Mouse (Mus musculus) thymus, adult 2 months (tissue): ENCODE data around the gene Kdm4b. TPM values are rescaled to one million over a fixed set of nuclear protein-coding genes. Genes with fewer than 3 reads are reported as not detected.

Source experiments
- DNase-seq: peaks from one replicate; pipeline ENCODE4 v3.0.0; 2021
- H3K27ac ChIP-seq: fragments of 200-500 bp; 2 replicates; pipeline ENCODE4 v1.5.1; 2012; ENCODE audit warnings: low read length, control low read depth; ENCODE audit not compliant: control insufficient read depth, insufficient read depth
- H3K27me3 ChIP-seq: fragments of 200-500 bp; 2 replicates; pipeline ENCODE4 v1.6.1; 2012; ENCODE audit warnings: mild to moderate bottlenecking, low read length, moderate library complexity, mixed read lengths; ENCODE audit not compliant: control insufficient read depth, insufficient read depth
- H3K36me3 ChIP-seq: fragments of 200-500 bp; 2 replicates; pipeline ENCODE4 v1.6.1; 2012; ENCODE audit warnings: mild to moderate bottlenecking, low read length, moderate library complexity; ENCODE audit not compliant: control insufficient read depth, insufficient read depth
- H3K4me1 ChIP-seq: fragments of 200-500 bp; replicated peaks from 2 replicates; pipeline ENCODE4 v1.6.1; 2012; ENCODE audit warnings: low read length; ENCODE audit not compliant: control insufficient read depth, insufficient read depth
- H3K4me3 ChIP-seq: fragments of 200-500 bp; 2 replicates; pipeline ENCODE4 v1.5.1; 2012; ENCODE audit warnings: mild to moderate bottlenecking, low read length, control low read depth, moderate library complexity; ENCODE audit not compliant: control insufficient read depth, insufficient read depth
- CTCF ChIP-seq: fragments of 200-500 bp; IDR thresholded peaks from 2 replicates; pipeline ENCODE4 v1.5.1; 2012; ENCODE audit warnings: mild to moderate bottlenecking, control low read depth, low read length, moderate library complexity, borderline replicate concordance; ENCODE audit not compliant: control insufficient read depth, poor library complexity, insufficient read depth; ENCODE audit errors: extremely low read depth
- POLR2A ChIP-seq: fragments of 200-500 bp; IDR thresholded peaks from 2 replicates; pipeline ENCODE4 v1.6.1; 2012; ENCODE audit warnings: mild to moderate bottlenecking, low read length, control low read depth, moderate library complexity; ENCODE audit not compliant: control insufficient read depth, poor library complexity, insufficient read depth; ENCODE audit errors: extremely low read depth
- WGBS: fragments of 180-500 bp; shearing (Covaris S2); methylation state at CpG from one replicate; pipeline ENCODE4 v1.1.7; 2018; 5-methylcytosine and 5-hydroxymethylcytosine counted together
- polyA plus RNA-seq: library from polyadenylated mRNA; depleted of rRNA; stranded (reverse); fragments of >200 nt; gene quantifications from 2 replicates; pipeline ENCODE4 v1.2.3, GENCODE M21; 2012

Gene Kdm4b
- polyA plus RNA-seq, 1 experiment: 94.1 TPM

DNA sequence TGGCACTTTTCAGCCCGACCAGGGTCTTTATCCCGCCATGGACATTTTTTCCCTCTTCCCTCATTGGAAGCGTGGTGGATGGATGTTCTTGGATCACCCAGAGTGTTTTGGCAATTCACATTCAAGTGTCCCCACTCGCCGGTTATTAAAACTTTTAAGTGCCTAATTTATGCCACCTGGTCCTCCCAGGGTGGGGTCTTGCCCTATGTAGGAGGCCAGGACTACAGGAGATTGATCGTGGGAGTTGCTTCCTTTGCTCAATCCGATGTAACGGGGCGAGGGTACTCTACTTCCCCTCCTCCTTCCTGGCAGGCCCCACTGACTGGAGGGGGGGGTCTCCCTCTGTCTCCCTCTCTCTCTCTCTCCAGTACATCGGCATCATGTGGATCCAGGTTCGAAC lies 21.1 kb upstream of the Kdm4b start:
- 15% methylated on average over 11 of the region's 11 CpGs for WGBS
- H3K27ac ChIP-seq: no peak overlapping the region
- no peaks in the 10 kb centered on the region for H3K27me3 ChIP-seq
- H3K4me1 ChIP-seq: peaks cover 28% of the 10 kb centered on the region
- peak overlapping the region; percentile 68 for H3K4me3 ChIP-seq
- TF ChIP-seq POLR2A: no peak
- TF ChIP-seq CTCF: no peak
- H3K36me3 ChIP-seq: peaks cover 15% of the 10 kb centered on the region
- no peak for DNase-seq

DNA sequence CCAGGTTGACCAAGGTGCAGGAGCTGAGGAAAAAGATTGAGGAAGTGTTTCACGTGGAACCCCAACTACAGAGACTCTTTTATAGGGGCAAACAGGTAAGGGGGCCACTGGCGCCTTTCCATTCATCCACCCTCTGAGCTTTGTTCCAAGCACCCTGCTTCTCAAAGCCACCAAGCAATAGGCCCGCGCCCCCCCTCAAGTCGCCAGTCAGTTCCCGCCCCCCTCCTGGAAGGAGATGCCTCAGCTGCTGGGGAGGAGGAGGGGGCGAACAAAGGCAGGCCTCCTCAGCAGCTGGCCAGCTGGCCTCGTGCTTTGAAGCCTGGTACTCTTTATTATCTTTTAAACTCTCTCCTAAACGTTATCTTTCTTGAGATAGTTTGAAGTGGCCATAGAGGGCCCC lies 20.7 kb upstream of the Kdm4b start:
- WGBS: 44% methylated on average over 9 of the region's 9 CpGs
- Histone ChIP-seq H3K4me1 (peaks cover 28% of the 10 kb centered on the region), H3K4me3 (peak overlapping the region; percentile 68), H3K27me3 (no peaks in the 10 kb centered on the region), H3K36me3 (peaks cover 19% of the 10 kb centered on the region), H3K27ac (no peak overlapping the region)
- no peak for DNase-seq
- TF ChIP-seq POLR2A (no peak), CTCF (no peak)

DNA sequence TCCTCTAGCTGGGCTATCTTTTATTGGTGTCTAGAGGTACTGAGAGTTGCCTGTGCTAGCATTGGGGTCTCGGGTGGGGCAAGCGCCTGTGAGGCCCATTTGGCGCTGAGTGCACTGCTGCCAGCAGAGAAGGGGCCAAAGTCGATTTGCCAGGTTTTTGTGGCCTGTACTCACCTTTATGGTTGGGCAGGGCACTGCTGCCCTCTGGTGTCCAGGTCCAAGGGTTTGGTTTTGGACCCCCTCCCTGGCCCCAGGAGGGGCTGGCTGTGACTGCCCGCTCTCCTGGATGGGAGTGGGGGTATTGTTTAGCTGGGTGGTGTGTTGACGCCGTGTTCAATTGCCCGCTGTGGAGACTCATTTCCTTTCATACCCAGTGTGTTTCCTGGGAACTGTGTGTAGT lies 20.0 kb upstream of the Kdm4b start:
- TF ChIP-seq POLR2A: no peak
- TF ChIP-seq CTCF: peak; percentile 38; the same call in 1 of the 2 replicates
- 74% methylated on average over 8 of the region's 8 CpGs for WGBS
- Histone ChIP-seq H3K4me3 (0 out of 2 replicates have a peak overlapping the region, but pooled peaks have one; percentile 7), H3K4me1 (peaks cover 28% of the 10 kb centered on the region), H3K27ac (no peak overlapping the region), H3K27me3 (no peaks in the 10 kb centered on the region), H3K36me3 (peaks cover 25% of the 10 kb centered on the region)
- DNase-seq: peak; percentile 49

DNA sequence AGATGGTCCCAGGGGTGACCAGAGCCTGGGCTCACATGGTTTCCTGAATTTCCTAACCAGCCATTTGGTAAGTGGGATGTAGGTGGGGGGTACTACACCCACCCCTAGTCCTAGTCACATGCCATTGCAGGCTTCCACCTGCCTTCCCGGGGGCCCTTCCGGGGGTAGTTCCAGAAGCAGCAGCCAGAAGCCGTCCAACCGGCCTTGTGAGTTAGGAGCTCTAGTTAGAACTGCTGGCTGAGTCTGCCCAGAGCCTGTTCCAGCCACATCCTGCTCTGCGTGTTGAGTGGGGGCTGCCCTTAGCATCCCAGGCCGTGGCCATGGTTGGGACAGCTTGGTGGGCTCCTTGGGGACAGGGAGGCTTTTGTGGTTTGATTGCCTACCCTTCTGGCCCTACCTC lies 17.8 kb upstream of the Kdm4b start:
- peaks cover 20% of the 10 kb centered on the region for H3K4me1 ChIP-seq
- 71% methylated on average over 6 of the region's 6 CpGs for WGBS
- H3K27me3 ChIP-seq: no peaks in the 10 kb centered on the region
- TF ChIP-seq POLR2A (no peak), CTCF (no peak)
- no peak for DNase-seq
- H3K4me3 ChIP-seq: no peak overlapping the region
- H3K27ac ChIP-seq: no peak overlapping the region
- peaks cover 40% of the 10 kb centered on the region for H3K36me3 ChIP-seq

DNA sequence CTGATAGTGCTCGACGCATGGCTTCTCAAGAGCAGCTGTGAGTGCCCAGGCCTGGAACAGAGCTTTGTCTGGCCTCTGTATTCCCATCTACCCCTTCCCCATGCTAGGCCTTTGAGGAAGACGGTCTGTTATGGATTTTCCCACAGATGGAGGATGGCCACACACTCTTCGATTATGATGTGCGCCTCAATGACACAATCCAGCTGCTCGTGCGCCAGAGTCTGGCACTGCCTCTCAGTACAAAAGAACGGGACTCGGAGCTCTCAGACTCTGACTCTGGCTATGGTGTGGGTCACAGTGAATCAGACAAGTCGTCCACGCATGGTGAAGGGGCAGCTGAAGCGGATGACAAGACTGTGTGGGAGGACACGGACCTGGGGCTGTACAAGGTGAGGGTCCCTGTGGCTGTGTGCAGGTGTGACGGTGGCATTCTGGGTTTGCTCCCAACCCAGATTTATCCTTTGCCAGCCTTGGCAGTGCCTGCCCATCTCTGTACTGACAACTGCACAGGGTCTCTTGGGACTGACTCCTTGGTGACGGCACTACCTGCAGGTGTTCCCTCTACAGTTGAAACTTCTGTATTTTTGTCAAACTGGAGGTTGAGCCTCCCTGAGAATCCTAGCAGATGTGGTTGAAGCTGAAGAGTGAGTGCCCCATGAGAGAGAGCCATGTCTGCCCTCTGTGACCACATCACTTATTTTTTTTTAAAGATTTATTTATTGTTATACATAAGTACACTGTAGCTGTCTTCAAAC lies 16.5 kb upstream of the Kdm4b start:
- TF ChIP-seq CTCF: no peak
- TF ChIP-seq POLR2A: no peak
- H3K27ac ChIP-seq: no peak overlapping the region

DNA sequence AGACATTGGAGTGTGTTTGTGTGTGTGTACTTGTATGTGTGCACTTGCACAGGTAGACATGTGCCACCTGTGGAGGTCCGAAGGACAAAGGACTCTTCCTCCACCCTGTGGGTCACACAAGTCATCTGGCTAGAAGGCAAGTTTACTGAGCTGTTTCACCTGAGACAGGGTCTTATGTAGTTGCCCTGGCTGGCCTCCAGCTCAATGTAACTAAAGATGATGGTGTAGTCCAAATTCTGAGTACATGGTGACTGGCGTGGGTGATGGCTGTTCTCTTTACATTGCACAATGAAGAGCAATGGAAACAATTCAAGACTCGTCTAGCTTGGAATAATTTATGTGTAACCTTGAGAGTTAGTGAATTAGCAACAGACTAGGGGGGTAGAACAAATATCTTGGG lies 1.4 kb upstream of the Kdm4b start:
- Histone ChIP-seq H3K4me1 (peaks cover 25% of the 10 kb centered on the region), H3K27me3 (no peaks in the 10 kb centered on the region), H3K36me3 (peaks cover 6% of the 10 kb centered on the region; the same call in 1 of the 2 replicates), H3K4me3 (no peak overlapping the region), H3K27ac (no peak overlapping the region)
- TF ChIP-seq CTCF (no peak), POLR2A (no peak)
- 88% methylated on average over 3 of the region's 3 CpGs for WGBS
- no peak for DNase-seq

More for the DNA sequence above, 16.5 kb upstream of the Kdm4b start:
- DNase-seq: no peak
- WGBS: 84% methylated on average over 15 of the region's 15 CpGs
- peaks cover 19% of the 10 kb centered on the region for H3K4me1 ChIP-seq
- H3K4me3 ChIP-seq: no peak overlapping the region
- peaks cover 53% of the 10 kb centered on the region for H3K36me3 ChIP-seq
- no peaks in the 10 kb centered on the region for H3K27me3 ChIP-seq
